Mouse (Mus musculus) lung, postnatal 25 days (tissue): Measurements from ENCODE around the gene Htr6.

Experiments
- DNase-seq: peaks from one replicate; pipeline ENCODE4 v3.0.0; 2022; ENCODE audit warnings: low spot score

The Htr6 gene

DNA sequence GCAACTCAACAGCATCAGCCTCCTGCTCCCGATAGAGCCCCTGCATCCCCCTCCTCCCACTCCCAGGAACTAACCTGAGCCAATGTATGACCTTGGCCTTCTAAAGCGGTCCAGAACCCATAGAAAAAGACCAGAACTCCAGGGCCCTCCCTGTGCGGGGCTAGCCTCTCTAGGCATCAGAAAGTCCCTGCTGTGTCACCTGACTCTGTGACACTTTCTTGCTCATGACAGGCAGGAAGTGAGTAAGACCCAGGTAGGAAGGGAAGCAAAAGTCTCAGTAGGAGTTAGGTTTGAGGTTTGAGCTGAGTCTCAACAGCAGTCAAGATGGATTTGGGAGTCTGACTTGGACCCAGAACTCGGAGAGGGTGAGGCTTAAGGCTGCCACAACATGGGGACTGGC, 11.6 kb upstream of the Htr6 start:
- no peak for DNase-seq

DNA sequence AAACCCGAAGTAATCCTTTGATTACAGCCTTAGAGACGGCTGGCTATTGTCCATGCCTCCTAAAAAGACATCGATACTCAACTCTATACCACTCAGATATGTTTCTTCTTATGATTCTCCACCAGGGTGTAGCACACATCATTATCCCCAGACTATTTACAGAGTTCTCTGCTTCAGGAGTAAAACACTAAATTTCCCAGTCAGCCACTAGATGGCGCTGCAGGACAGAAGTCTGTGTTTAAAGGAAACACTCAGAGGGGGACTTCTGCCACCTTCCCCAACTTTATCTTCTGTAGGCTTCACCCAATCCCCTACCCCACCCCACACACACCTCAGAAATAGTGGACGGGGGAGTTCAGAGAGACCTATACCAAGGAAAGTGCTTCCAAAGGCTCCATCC, 10.7 kb upstream of the Htr6 start:
- DNase-seq, result peak; percentile 83

DNA sequence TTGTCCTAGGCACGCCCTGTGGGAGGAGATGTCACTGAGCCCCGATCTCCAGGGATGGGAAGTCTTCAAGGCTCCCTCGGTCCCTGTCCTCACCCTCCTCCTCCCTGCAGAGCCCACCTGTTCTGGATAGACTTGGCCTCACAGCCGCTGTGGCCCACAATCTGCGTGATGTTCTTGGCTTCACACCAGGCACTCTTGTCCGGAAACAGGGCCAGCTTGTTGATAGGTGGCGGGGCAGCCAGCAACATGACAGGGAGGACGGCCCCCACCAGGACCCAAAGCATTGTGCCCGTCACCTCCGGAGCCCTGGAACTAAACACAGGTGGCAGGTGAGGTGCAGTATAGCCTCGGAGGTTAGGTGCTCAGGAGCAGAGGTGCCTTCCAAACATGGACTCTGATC, 10.0 kb upstream of the Htr6 start:
- DNase-seq, result no peak

DNA sequence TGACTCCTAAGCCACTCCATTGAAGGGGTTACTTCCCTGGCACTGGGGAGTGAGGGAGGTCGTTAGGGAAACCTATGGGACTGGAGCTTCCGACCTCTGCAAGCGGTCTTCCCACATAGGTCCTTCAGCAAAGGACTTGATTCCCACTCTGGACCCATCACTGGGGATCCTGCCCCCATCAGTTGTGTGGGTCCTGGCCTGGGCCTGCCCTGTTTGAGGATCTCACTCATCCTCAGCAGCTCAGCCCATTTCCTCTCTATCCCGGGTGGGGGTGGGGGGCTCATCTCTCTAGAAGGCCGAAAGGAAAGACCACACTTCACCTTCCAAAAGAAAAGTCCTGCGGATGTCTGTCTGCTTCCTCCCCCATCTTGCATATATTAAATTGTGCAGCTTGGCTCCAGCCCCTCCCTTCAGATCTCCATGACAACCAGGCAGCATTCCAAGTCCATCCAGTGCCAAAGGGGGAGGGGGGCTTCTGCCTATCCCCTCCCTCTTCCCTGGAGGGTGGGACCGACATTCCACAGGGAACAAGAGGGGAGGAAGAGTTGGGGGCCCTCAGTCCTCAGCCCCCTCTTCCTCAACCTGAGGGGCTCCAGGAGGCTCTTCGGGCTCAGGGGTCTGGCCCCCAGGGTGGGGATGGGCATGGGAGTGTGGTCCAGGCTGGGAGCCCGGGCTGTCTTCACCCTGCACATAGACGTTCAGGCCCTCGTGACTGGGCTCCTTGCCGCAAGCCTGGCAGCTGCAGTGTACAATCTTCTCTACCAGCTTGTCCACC, 7.6 kb upstream of the Htr6 start:
- DNase-seq, result no peak

DNA sequence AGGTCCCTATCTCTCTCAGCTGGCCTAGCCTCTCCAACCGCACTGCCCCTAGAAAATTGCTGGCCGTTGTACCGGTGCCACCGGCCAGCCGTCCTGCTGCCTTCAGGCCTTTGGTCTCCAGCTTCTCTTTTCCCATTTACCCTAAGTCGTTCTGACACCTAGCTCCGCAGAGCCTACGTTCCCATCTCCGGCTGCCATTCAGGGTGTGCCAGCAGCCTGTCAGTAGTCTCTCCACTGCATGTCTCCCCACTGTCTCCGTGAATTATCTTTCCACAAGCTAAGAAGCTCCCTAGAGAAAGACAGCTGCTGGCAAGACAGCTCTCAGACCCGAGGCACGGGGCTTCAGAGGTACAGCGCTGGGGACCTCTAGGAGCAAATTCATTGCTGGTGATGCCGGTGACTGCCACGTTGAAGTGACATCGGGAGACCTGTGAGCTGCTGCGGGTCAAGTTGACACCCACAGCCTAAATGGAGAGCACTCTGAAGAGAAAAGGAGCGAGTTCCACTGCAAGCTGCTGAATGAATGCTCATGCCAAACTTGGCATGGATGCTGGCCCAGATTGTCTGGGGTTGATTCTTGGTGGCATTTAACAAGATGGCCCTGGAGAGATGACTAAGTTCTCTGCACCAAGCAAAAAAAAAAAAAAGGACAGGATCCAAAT, 6.0 kb upstream of the Htr6 start:
- no peak for DNase-seq

DNA sequence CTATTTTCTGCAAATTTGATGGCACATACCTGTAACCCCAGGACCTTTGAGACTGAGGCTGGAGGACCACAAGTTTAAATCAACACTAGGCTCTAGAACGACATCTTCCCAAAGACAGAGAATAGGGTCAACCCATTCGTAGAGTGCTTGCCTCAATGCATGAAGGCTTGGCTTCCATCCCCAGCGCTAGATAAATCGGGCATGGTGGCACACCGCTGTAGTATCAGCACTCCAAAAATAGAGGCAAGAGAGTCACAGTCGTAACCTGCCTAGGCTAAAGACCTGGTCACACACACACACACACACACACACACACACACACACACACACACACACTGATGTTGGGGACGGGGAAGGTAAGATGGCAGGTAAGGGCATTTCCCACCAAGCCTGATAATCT, 4.9 kb upstream of the Htr6 start:
- no peak for DNase-seq

DNA sequence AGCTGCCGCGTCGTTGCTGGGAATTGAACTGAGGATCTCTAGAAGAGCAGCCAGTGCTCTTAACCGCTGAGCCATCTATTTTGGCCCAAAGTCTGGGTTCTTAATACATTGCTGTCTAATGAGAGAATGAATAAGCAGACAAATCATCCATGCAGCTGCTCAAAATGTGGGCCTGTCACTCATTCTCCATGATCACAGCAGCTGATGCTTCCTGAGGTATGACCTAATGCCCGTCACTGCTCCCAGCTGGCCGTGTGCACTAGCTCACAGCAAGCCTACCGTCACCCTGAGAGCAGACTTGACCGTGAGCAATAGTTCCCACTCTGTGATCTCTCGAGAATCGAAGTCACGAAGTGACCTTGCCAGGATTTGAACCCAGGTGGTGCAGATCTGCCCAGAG, 4.1 kb upstream of the Htr6 start:
- DNase-seq, result no peak

DNA sequence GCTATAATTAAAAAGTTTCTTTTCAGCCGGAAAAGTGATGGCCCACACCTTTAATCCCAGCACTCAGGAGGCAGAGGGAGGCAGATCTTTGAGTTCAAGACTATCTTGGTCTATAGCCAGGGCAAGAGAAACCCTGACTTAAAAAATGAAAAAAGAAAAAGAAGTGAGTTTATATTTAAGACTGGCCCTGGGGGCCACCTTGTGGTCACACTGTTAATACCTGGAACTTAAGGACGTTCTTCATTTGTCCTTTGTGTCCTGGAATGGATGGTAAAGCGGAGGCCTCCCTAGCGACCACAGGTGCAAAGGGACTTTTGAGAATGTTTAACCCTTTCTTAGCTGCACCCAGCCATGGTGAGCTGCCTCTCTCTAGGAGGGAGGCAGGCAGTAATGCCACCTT, 3.4 kb upstream of the Htr6 start:
- DNase-seq, result no peak

DNA sequence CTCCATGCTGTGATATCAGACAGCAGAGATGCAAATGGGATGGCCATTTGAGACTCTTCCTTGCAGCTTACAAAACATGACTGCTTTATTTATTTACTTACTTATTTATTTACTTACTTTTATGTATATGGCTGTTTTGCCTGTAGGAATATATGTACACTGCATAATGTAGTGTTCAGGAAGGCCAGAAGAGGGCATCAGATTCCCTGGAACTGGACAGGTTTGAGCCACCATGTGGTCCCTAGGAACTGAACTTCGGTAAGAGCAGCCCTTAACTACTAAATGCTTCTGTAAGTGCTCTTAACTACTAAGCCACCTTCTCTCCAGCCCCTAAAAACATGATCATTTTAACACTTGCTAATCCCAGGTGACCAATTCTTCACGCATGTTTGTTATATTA, 2.9 kb upstream of the Htr6 start:
- no peak for DNase-seq

DNA sequence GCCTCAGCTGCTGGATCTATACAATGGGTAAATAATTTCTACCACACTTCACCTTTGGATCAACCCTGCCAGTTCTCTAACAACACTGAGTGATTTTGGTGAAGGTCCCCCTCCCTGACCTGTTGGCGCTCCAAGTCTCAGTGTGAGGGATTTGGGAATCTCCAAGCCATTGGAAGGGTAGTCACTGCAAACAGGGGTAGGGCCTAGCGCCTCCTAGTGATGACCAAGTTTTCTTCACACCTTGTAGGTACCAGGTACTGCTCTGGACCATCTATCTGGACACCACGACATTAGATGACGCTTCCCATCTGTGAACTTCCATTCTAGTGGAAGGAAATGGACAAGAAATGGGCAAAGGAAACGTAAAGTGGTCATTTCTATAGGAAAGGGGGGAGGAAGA, 545 bp upstream of the Htr6 start:
- no peak for DNase-seq

DNA sequence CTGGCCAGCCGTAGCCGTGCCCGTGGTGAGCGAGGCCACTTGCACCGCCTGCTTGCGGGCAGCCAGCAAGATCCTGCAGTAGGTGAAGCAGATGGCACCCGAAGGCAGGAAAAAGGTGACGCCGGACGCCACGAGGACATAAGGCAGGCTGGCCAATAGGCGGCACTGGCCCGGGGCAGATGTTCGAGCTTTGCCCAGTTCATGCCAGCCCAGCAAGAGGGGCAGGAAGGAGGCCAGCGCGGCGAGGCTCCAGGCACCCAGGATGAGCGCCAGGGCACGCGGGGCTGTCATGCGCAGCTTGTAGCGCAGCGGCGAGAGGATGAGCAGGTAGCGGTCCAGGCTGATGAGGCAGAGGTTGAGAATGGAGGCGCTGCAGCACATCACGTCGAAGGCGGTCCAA, 1.3 kb downstream of the Htr6 start:
- DNase-seq, result no peak

DNA sequence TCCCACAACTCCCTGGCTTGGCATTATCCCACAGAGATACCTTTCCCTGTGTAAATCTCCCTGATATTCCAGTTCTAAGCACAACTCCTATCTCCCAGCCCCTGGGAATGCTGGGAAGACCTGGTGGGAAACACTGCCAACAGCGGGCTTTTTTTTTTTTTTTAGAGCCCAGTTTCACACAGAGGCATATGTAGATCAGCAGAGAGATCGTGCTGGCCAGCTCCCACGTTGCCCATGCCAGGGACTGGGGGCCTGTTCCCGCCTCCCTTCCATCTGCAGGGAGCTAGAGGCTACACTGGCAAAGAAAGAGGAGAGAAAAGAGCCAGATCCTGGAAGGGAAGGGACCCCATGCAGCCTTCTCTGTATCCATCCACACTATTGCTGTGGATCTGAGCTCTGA, 7.1 kb downstream of the Htr6 start:
- DNase-seq, result no peak

DNA sequence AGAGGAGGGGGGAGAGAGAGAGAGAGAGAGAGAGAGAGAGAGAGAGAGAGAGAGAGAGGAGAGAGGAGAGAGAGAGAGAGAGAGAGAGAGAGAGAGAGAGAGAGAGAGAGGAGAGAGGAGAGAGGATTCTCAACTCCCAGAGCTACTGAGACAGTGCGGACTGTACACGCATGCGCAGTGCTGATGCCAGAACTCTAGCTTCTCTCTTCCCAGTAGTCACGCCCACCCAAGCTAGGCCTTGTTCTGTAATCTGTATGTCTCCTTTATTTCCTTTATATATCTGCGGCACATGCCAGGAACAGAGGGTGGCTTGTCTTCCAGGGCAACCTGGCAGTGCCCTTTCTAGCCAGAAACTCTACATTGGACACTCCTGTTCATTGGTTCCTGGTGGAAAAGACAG, 10.5 kb downstream of the Htr6 start:
- DNase-seq, result no peak

DNA sequence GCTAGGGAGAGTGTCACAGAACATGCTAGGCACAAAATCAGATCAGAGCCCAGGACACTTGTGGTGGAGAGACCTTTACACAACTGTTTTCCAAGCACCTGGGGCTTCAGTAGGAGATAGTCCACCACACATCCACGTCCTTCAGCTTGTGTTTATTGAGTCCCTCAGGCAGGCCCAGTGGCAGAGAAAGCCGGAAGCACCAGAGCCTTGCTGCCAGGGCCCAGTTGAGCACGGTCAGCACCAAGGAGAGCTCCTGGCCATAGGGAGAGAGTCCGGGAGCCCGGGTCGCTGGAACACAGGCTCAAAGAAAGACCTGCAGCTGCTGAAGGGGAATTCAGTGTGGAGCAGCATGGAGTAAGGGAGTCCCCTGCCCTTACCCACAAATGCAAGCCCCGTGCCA, 15.8 kb downstream of the Htr6 start:
- no peak for DNase-seq

DNA sequence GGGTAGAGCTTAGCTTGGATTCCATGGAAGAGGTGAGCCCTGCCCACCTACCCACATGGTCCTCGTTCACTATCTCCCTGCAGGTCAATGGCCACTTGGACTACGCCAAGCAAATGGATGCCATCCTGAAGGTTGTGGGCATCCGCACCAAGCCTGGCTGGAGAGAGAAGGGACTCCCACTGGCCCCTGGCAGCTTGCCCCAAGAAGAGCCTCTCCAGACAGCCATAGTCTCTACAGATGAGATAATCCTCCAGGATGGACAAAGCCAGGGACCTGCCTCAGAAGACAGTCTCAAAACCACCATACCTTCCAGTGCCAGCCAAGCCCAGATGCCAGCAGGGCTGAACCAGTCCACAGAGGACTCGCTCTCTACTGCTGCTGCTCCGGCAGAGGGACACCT, 17.3 kb downstream of the Htr6 start:
- DNase-seq, result no peak

DNA sequence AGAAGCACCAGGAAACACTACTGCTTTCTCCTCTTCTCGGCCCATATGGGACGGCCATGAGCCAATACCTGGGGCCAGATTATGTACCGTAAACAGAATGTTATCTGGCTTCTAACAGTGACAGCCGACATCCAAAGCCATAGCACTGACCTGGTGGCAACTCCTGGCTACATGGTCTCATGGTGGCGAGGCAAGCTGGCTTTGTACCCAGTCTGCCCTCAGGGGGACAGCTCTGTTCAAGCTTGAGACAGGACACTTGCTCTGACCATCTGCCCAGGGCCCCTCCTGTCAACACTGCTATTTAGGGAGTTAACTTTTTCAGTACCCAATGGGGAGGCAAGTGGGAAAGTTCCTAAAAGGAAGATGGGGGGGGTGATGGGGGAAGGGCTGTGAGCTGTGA, 18.1 kb downstream of the Htr6 start:
- DNase-seq, result no peak

DNA sequence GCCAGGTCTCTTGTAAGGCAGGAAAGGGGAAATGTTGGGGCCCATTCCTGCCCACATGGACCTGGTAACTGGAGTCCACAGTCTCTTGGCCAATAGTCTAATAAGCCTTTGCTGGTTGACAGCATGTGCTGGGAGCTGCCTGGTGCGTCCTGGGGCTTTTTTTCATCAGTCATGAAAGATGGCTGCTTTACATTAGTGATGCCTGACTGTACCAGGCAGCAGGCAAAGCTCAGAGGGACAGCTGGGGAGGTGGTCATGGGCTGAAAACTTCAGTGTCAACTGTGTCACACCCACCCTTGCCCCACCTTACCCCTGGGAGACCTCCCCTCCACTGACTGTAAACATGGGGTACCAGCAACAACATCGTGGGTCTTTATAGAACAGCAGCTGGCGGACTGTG, 19.6 kb downstream of the Htr6 start:
- DNase-seq, result no peak

DNA sequence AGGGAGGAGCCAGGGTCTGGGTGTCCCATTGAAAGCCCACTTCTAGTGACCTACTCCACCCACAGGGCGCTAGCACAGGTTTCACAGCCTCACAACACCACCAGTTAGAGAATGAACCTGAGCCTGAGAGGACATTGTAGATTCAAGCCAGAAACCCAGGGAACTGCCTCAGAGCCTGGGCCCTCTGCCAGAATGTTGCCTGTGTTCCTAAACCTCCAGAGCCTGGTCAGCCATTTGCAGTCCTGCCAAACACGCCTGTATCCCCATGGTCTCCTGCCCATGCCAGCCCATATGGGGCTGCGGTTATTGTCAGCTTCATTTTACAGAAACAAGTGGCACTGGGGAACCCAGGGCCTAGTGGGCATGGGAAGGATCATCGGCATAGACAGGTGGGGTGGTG, 20.0 kb downstream of the Htr6 start:
- no peak for DNase-seq

DNA sequence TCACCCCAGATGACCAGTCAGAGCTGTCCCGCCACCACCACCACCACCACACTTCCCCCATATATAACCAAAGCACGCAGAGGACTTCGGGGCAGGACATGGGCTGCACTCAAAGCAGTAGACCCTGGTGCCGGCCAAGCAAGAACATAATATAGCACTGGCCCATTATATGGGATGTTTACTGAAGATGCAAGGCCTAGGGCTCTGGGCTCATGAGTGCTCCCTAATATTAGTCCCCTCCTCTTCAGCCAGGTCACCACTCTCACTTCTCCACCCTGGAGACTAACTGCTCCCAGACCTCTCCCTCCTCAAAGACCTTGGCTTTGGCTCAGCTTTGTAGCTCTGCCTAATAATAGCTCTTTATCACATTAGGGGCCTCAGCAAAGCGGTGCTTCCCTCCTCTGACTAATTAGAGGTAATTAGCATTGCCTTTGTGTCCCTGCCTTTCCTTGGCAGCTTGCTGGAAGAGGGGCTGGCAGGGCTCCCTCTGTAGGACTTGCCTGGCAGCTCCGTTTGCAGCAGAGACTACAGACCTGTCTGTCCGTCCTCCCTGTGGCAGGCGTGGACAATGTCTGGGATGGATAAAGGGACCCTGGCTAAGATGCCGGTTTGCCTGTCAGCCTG, 21.0 kb downstream of the Htr6 start:
- DNase-seq, result no peak

DNA sequence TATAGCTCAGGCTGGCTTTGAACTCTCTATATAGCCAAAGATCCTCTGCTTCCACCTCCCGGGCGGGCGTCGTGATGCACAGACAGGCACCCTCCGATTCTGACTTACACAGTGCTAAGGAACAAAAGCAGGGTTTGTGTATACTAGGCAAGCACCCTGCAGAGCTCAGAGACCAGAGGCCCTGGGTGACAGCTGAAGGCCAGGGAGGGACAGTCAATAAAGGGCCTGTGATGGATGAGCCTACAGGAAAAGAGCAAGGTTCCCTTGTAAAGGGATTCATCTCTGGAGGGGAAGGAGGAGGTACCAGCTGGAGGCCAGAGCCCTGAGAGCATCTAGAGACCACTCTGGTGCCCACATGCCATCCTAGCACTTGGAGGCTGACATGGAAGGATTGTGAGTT, 22.0 kb downstream of the Htr6 start:
- DNase-seq, result no peak

DNA sequence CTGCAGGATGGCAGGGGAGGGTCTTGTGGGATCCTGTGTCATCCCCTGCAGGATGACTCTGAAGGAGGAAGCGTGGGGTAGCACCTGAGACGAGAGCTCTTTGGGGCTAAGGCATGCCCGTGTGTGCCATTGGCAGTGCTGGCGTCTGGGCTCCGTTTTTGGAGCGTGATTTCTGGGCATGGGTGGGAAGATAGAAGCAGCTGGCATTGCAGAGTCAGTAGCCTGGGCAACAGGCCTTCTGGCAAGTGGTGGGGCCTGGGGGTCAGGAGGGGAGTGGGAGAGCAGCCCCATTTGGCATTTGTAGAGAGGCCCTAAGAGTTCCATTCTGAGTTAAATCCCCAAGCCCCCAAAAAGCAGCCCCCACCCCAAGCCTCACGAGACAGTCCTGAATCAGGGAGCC, 22.6 kb downstream of the Htr6 start:
- DNase-seq, result no peak

DNA sequence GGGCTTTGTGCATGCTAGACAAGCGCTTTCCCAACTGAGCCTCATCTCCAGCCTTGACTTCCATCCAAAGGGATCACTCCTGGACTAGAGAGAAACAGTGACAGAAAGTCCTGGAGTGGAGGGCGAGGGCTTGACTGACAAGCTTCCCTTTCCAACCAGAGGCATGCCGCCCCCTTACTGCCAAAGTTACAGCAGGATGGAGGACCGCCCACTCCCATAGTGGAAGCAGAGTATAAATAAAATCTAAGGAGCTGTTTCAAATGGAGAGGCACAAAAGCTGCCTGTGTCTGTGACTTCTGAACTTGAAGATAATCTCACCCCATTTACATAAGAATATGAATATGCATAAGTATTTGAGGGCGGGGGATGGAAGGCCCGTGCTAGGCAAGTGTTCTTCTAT, 26.9 kb downstream of the Htr6 start:
- no peak for DNase-seq

DNA sequence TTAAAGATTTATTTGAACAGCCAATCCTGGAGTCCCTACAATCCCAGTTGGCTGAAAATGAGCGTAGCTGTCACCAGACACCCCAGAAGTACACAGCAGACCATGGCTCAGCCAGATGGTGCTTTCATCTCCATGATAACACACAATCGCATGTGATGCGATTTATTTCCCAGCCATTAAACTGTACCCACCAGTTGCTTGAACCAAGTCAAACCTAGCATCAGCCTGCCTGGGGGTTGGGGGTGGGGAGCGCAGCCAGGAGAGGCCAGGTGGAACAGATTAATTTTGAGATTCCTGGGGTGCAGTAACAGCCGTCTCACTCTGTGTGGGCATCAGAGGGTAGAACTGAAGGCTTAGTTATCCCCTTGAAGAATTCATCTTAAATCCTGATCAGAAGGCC, 29.0 kb downstream of the Htr6 start:
- no peak for DNase-seq

DNA sequence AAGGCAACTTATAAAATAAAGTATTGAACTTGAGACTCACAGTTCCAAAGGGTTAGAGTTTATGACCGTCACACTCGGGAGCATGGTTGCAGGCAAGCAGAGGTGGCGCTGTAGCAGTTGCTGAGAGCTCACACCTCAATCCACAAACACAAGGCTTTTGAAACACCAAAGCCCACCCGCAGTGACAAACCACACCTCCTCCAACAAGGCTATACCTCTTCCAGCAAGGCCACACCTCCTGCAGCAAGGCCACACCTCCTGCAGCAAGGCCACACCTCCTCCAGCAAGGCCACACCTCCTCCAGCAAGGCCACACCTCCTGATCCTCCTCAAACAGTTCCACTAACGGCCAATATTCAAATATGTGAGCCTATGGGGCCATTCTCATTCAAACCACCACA, 30.8 kb downstream of the Htr6 start:
- DNase-seq, result no peak
